Mouse (Mus musculus) liver, embryonic 11.5 days (tissue): Measurements from ENCODE around the gene Tspyl4. TPM values are rescaled to one million over a fixed set of nuclear protein-coding genes. Genes with fewer than 3 reads are reported as not detected.

Experiments used
- polyA plus RNA-seq: library from polyadenylated mRNA; unstranded; fragments of >200 nt; fragmentation: Nextera tagmentation; extraction: Ambion mirVana; gene quantifications from 2 replicates; pipeline ENCODE4 v1.2.1, GENCODE M21; 2014

Tspyl4 gene
- polyA plus RNA-seq, 1 experiment from 2014 or later: 1.5 TPM

Other genes with a start within 250 kb of the Tspyl4 start
- gene Calhm5, start 200.9 kb upstream of the Tspyl4 start, polyA plus RNA-seq: 0.08 and 0.09 TPM in 2 replicates
- gene Calhm6, start 169.5 kb upstream of the Tspyl4 start, polyA plus RNA-seq: 1.4 and 1.5 TPM in 2 replicates
- 14.9 and 16.8 TPM in 2 replicates for gene Dse, start 89.7 kb upstream of the Tspyl4 start, polyA plus RNA-seq
- 36.5 and 39.0 TPM in 2 replicates for gene Tspyl1, start 15.3 kb upstream of the Tspyl4 start, polyA plus RNA-seq
- gene Col10a1, start 92.5 kb downstream of the Tspyl4 start, polyA plus RNA-seq: 0.19 and 0.32 TPM in 2 replicates
- gene Nt5dc1, start 121.1 kb downstream of the Tspyl4 start, polyA plus RNA-seq: 13.2 and 15.4 TPM in 2 replicates
- 2.6 and 3.7 TPM in 2 replicates for gene Frk, start 186.0 kb downstream of the Tspyl4 start, polyA plus RNA-seq